Mouse (Mus musculus): ENCODE data around the gene Ddc.

Gene Ddc

GRCm38 (mm10) chr11:11875230-11875629 is 22.7 kb downstream of the Ddc start:
- no peak for DNase-seq

- DNase-seq: peak; percentile 26
Measured at GRCm38 (mm10) chr11:11873023-11873908, 24.7 kb downstream of the Ddc start.

GRCm38 (mm10) chr11:11872140-11872795 is 25.7 kb downstream of the Ddc start:
- DNase-seq: no peak

- DNase-seq: no peak
Measured at GRCm38 (mm10) chr11:11871197-11871813, 26.6 kb downstream of the Ddc start.

GRCm38 (mm10) chr11:11867971-11868481 is 29.9 kb downstream of the Ddc start:
- no peak for DNase-seq

- no peak for DNase-seq
Measured at GRCm38 (mm10) chr11:11866696-11867095, 31.2 kb downstream of the Ddc start.

GRCm38 (mm10) chr11:11865128-11865527 is 32.8 kb downstream of the Ddc start:
- no peak for DNase-seq

GRCm38 (mm10) chr11:11864446-11865101 is 33.4 kb downstream of the Ddc start:
- no peak for DNase-seq

- DNase-seq: no peak
Measured at GRCm38 (mm10) chr11:11862502-11862901, 35.4 kb downstream of the Ddc start.

GRCm38 (mm10) chr11:11856959-11857358 is 41.0 kb downstream of the Ddc start:
- no peak for DNase-seq

- DNase-seq: no peak
Measured at GRCm38 (mm10) chr11:11855685-11856131, 42.2 kb downstream of the Ddc start.

GRCm38 (mm10) chr11:11855061-11855672 is 42.8 kb downstream of the Ddc start:
- DNase-seq: no peak

GRCm38 (mm10) chr11:11853731-11854461 is 44.0 kb downstream of the Ddc start:
- no peak for DNase-seq

- DNase-seq: no peak
Measured at GRCm38 (mm10) chr11:11851957-11852505, 45.9 kb downstream of the Ddc start.

- no peak for DNase-seq
Measured at GRCm38 (mm10) chr11:11850476-11851267, 47.3 kb downstream of the Ddc start.

GRCm38 (mm10) chr11:11849513-11850311 is 48.2 kb downstream of the Ddc start:
- no peak for DNase-seq

GRCm38 (mm10) chr11:11848467-11848866 is 49.5 kb downstream of the Ddc start:
- DNase-seq: no peak

- no peak for DNase-seq
Measured at GRCm38 (mm10) chr11:11845044-11845443, 52.9 kb downstream of the Ddc start.

- no peak for DNase-seq
Measured at GRCm38 (mm10) chr11:11844367-11844971, 53.5 kb downstream of the Ddc start.

Data from thymus, postnatal 14 days (tissue).